Mouse (Mus musculus) liver, postnatal 0 days (tissue): Measurements from ENCODE around the gene Pakap.

Source experiments
- CTCF ChIP-seq: sonication (generic); IDR thresholded peaks from 2 replicates; pipeline ENCODE4 v1.5.1; 2016; ENCODE audit warnings: antibody characterized with exemption, low read depth
- EP300 ChIP-seq: IDR thresholded peaks from 2 replicates; pipeline ENCODE4 v1.6.1; 2016; ENCODE audit warnings: antibody characterized with exemption, low read depth, mild to moderate bottlenecking

GRCm38 (mm10) chr4:57618743-57619142, 50.8 kb downstream of the Pakap start:
- TF ChIP-seq EP300 (no peak), CTCF (no peak)
